Mouse (Mus musculus): ENCODE results near the gene Chd6. TPM values are rescaled to one million over a fixed set of nuclear protein-coding genes. Genes with fewer than 3 reads are reported as not detected.
A peak's percentile ranks its signal among the peaks of the same experiment; 100 is the strongest.

Chd6 gene
- polyA plus RNA-seq, 1 experiment from 2014 or later: 28.1 TPM

DNA sequence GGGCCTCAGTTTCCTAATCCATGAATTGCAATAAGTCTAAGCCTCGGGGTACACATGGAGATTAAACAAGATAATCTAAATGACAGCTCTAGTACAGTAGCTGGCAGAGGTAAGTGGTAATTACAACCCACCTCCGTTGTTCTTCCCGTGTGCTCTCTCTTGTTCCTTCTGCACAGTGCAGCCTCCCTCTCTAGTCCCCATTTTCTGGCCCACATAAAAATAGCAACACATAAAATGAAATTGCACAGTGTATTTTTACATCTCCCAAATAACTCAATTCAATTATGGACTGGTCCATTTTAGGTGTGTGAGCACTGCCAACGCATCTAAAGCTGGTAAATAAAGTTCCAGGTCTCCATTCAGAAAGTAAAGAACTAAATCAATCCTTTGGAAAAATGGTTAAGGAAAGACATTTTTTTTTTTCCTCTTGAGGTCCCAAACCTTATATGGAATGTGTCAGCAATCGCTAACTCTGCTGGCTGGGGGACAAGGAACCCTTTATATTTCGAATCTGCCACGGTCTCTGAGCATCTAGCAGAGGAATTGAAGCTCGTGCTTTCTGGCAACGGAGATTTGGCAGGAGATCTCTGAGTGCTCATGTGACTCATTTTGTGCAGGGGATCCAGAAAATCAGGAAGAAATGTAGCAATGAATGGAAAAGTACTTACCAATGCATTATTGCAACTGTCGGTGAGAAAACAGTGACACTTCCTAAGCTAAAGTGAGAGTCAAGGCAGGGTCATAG, 19.7 kb upstream of the Chd6 start:
- H3K9me3 ChIP-seq (replicated peaks; ENCODE audit: control insufficient read depth, low read length): no peaks in the 10 kb centered on the region
- H3K4me1 ChIP-seq (ENCODE audit: control insufficient read depth, insufficient read depth, low read length): 0 out of 2 replicates have a peak, but pooled peaks cover 3% of the 10 kb centered on the region
- 51% methylated on average over 10 of the region's 10 CpGs for WGBS
- no peak for ATAC-seq (ENCODE audit: insufficient read depth, low FRiP score)
- no peak overlapping the region for H3K4me2 ChIP-seq (ENCODE audit: low read depth, low read length)
- no peaks in the 10 kb centered on the region for H3K36me3 ChIP-seq (ENCODE audit: control insufficient read depth, insufficient read depth, low read length)
- no peak overlapping the region for H3K4me3 ChIP-seq (replicated peaks; ENCODE audit: low read length)
- no peaks in the 10 kb centered on the region for H3K27me3 ChIP-seq (ENCODE audit: control insufficient read depth, insufficient read depth, low read length)
- H3K27ac ChIP-seq (ENCODE audit: low read length): 0 out of 2 replicates have a peak overlapping the region, but pooled peaks have one; percentile 9
- H3K9ac ChIP-seq (ENCODE audit: low read length): no peak overlapping the region

- H3K4me2 ChIP-seq (ENCODE audit: low read depth, low read length): no peak overlapping the region
- 89% methylated on average over 5 of the region's 5 CpGs for WGBS
- H3K36me3 ChIP-seq (ENCODE audit: control insufficient read depth, insufficient read depth, low read length): no peaks in the 10 kb centered on the region
- H3K9ac ChIP-seq (ENCODE audit: low read length): no peak overlapping the region
- ATAC-seq (ENCODE audit: insufficient read depth, low FRiP score): no peak
- no peak overlapping the region for H3K4me3 ChIP-seq (replicated peaks; ENCODE audit: low read length)
- no peak overlapping the region for H3K27ac ChIP-seq (ENCODE audit: low read length)
- no peaks in the 10 kb centered on the region for H3K27me3 ChIP-seq (ENCODE audit: control insufficient read depth, insufficient read depth, low read length)
- peaks cover 12% of the 10 kb centered on the region for H3K4me1 ChIP-seq (ENCODE audit: control insufficient read depth, insufficient read depth, low read length)
- 0 out of 2 replicates have a peak, but pooled peaks cover 3% of the 10 kb centered on the region for H3K9me3 ChIP-seq (replicated peaks; ENCODE audit: control insufficient read depth, low read length)
These were observed 3.1 kb upstream of the Chd6 start for GRCm38 (mm10) chr2:161112011-161112410.

DNA sequence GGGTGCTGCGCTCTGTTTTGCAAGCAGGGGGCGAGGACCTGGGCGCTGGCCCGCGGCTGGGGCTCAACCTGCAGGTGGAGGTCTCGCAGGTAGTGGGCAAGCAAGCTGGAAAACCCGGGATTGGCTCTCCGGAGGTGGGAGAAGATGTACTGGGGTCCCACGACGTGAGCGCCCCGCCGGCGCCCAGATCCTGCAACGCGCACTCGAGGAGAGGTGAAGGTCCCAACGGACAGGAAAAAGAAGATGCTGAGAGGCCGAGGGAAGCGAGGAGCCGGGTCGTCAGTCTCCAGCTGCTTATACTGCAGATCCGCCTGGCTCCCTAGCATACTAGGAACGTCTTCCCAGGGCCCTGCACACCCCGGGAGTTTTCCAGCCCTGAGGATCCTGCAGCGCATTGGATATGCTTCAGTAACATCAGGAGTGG, 535 bp upstream of the Chd6 start:
- Histone ChIP-seq H3K27me3 (ENCODE audit: control insufficient read depth, insufficient read depth, low read length) (no peaks in the 10 kb centered on the region), H3K4me1 (ENCODE audit: control insufficient read depth, insufficient read depth, low read length) (peaks cover 15% of the 10 kb centered on the region), H3K9ac (ENCODE audit: low read length) (peak overlapping the region; percentile 68), H3K4me2 (ENCODE audit: low read depth, low read length) (peak overlapping the region; percentile 68), H3K9me3 (replicated peaks; ENCODE audit: control insufficient read depth, low read length) (no peaks in the 10 kb centered on the region), H3K36me3 (ENCODE audit: control insufficient read depth, insufficient read depth, low read length) (0 out of 2 replicates have a peak, but pooled peaks cover 4% of the 10 kb centered on the region), H3K27ac (ENCODE audit: low read length) (peak overlapping the region; percentile 2), H3K4me3 (replicated peaks; ENCODE audit: low read length) (peak overlapping the region; percentile 96)
- peak; percentile 26; the same call in 1 of the 2 replicates for ATAC-seq (ENCODE audit: insufficient read depth, low FRiP score)
- under 1% methylated on average over 26 of the region's 26 CpGs for WGBS

GRCm38 (mm10) chr2:161108085-161108927, 569 bp downstream of the Chd6 start:
- Histone ChIP-seq H3K4me2 (ENCODE audit: low read depth, low read length) (peak overlapping the region; percentile 67), H3K4me3 (replicated peaks; ENCODE audit: low read length) (peak overlapping the region; percentile 96), H3K27me3 (ENCODE audit: control insufficient read depth, insufficient read depth, low read length) (no peaks in the 10 kb centered on the region), H3K9ac (ENCODE audit: low read length) (peak overlapping the region; percentile 99), H3K27ac (ENCODE audit: low read length) (peak overlapping the region; percentile 99), H3K4me1 (ENCODE audit: control insufficient read depth, insufficient read depth, low read length) (peaks cover 22% of the 10 kb centered on the region), H3K36me3 (ENCODE audit: control insufficient read depth, insufficient read depth, low read length) (0 out of 2 replicates have a peak, but pooled peaks cover 4% of the 10 kb centered on the region), H3K9me3 (replicated peaks; ENCODE audit: control insufficient read depth, low read length) (no peaks in the 10 kb centered on the region)
- WGBS: under 1% methylated on average over 75 of the region's 77 CpGs
- peak; percentile 56 for ATAC-seq (ENCODE audit: insufficient read depth, low FRiP score)

DNA sequence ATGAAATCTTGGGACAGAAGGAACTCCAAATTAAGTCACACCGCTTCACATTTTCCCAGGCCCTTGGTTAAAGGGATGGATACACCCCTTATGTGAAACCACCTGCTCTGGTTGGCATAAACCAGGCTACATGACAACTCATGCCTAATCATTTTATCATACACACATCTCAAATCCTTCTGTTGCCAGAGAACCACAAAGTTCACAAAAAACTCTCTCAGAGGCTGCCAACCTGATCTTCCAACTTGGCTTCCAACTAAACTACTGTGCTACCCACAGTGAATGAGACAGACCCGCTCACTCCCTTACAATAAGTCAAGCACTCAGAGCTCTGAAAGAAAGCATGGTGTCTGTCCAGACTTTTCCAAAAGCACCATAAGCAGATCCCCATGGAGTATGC, 1.6 kb downstream of the Chd6 start:
- no peaks in the 10 kb centered on the region for H3K9me3 ChIP-seq (replicated peaks; ENCODE audit: control insufficient read depth, low read length)
- 78% methylated on average over 2 of the region's 2 CpGs for WGBS
- H3K4me3 ChIP-seq (replicated peaks; ENCODE audit: low read length): peak overlapping the region; percentile 96
- 0 out of 2 replicates have a peak, but pooled peaks cover 4% of the 10 kb centered on the region for H3K36me3 ChIP-seq (ENCODE audit: control insufficient read depth, insufficient read depth, low read length)
- H3K27ac ChIP-seq (ENCODE audit: low read length): no peak overlapping the region
- H3K27me3 ChIP-seq (ENCODE audit: control insufficient read depth, insufficient read depth, low read length): no peaks in the 10 kb centered on the region
- no peak for ATAC-seq (ENCODE audit: insufficient read depth, low FRiP score)
- peaks cover 25% of the 10 kb centered on the region for H3K4me1 ChIP-seq (ENCODE audit: control insufficient read depth, insufficient read depth, low read length)
- peak overlapping the region; percentile 67 for H3K4me2 ChIP-seq (ENCODE audit: low read depth, low read length)
- no peak overlapping the region for H3K9ac ChIP-seq (ENCODE audit: low read length)

DNA sequence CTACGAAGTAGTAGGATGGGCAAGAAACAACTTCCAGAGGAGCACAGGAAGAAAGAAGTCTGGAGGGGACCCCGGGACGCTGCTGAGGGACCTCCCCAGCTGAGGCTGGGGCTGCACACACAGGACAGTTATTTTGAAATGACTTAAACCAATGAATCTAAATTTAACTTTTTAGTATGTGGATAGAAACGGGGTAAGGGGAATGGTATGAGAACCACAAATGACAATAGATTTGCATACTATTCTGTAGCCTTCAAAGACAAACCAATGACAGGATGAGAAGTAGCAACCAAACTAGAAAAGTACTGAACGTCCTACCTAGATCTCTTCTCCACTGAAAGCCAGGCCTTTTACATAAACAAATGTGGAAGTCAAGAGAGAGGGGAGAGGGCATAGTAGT, 5.1 kb downstream of the Chd6 start:
- ATAC-seq (ENCODE audit: insufficient read depth, low FRiP score): no peak
- WGBS: 59% methylated on average over 5 of the region's 5 CpGs
- H3K9me3 ChIP-seq (replicated peaks; ENCODE audit: control insufficient read depth, low read length): no peaks in the 10 kb centered on the region
- H3K4me3 ChIP-seq (replicated peaks; ENCODE audit: low read length): no peak overlapping the region
- H3K4me2 ChIP-seq (ENCODE audit: low read depth, low read length): no peak overlapping the region
- no peaks in the 10 kb centered on the region for H3K27me3 ChIP-seq (ENCODE audit: control insufficient read depth, insufficient read depth, low read length)
- H3K4me1 ChIP-seq (ENCODE audit: control insufficient read depth, insufficient read depth, low read length): peaks cover 25% of the 10 kb centered on the region
- H3K9ac ChIP-seq (ENCODE audit: low read length): no peak overlapping the region
- no peak overlapping the region for H3K27ac ChIP-seq (ENCODE audit: low read length)
- 0 out of 2 replicates have a peak, but pooled peaks cover 4% of the 10 kb centered on the region for H3K36me3 ChIP-seq (ENCODE audit: control insufficient read depth, insufficient read depth, low read length)

- ATAC-seq (ENCODE audit: insufficient read depth, low FRiP score): no peak
- Histone ChIP-seq H3K4me2 (ENCODE audit: low read depth, low read length) (no peak overlapping the region), H3K27ac (ENCODE audit: low read length) (no peak overlapping the region), H3K36me3 (ENCODE audit: control insufficient read depth, insufficient read depth, low read length) (0 out of 2 replicates have a peak, but pooled peaks cover 4% of the 10 kb centered on the region), H3K4me3 (replicated peaks; ENCODE audit: low read length) (no peak overlapping the region), H3K27me3 (ENCODE audit: control insufficient read depth, insufficient read depth, low read length) (no peaks in the 10 kb centered on the region), H3K9ac (ENCODE audit: low read length) (no peak overlapping the region), H3K4me1 (ENCODE audit: control insufficient read depth, insufficient read depth, low read length) (peaks cover 18% of the 10 kb centered on the region), H3K9me3 (replicated peaks; ENCODE audit: control insufficient read depth, low read length) (no peaks in the 10 kb centered on the region)
- 40% methylated on average over 3 of the region's 3 CpGs for WGBS
These were observed 6.8 kb downstream of the Chd6 start for GRCm38 (mm10) chr2:161102102-161102501.

GRCm38 (mm10) chr2:161097746-161098145, 11.1 kb downstream of the Chd6 start:
- H3K4me1 ChIP-seq (ENCODE audit: control insufficient read depth, insufficient read depth, low read length): peaks cover 8% of the 10 kb centered on the region; the same call in 1 of the 2 replicates
- no peaks in the 10 kb centered on the region for H3K36me3 ChIP-seq (ENCODE audit: control insufficient read depth, insufficient read depth, low read length)
- no peak overlapping the region for H3K9ac ChIP-seq (ENCODE audit: low read length)
- no peak overlapping the region for H3K27ac ChIP-seq (ENCODE audit: low read length)
- H3K9me3 ChIP-seq (replicated peaks; ENCODE audit: control insufficient read depth, low read length): no peaks in the 10 kb centered on the region
- ATAC-seq (ENCODE audit: insufficient read depth, low FRiP score): no peak
- no peak overlapping the region for H3K4me2 ChIP-seq (ENCODE audit: low read depth, low read length)
- 90% methylated on average over 5 of the region's 5 CpGs for WGBS
- H3K27me3 ChIP-seq (ENCODE audit: control insufficient read depth, insufficient read depth, low read length): no peaks in the 10 kb centered on the region
- no peak overlapping the region for H3K4me3 ChIP-seq (replicated peaks; ENCODE audit: low read length)

Data from stomach, embryonic 16.5 days (tissue).